Mouse (Mus musculus) retina, embryonic 14.5 days (tissue): ENCODE measurements around the gene Wdtc1.

Source experiments
- DNase-seq: peaks from one replicate; pipeline ENCODE4 v3.0.0-alpha.2; 2015; ENCODE audit warnings: low spot score

The Wdtc1 gene

GRCm38 (mm10) chr4:133328129-133328528, 25.2 kb downstream of the Wdtc1 start:
- DNase-seq: no peak

- DNase-seq: no peak
Measured at GRCm38 (mm10) chr4:133319667-133320066, 33.6 kb downstream of the Wdtc1 start.

GRCm38 (mm10) chr4:133315991-133316390, 37.3 kb downstream of the Wdtc1 start:
- DNase-seq: no peak

GRCm38 (mm10) chr4:133314896-133315295, 38.4 kb downstream of the Wdtc1 start:
- DNase-seq: no peak

- peak; percentile 94 for DNase-seq
Measured at GRCm38 (mm10) chr4:133309948-133310347, 43.3 kb downstream of the Wdtc1 start.

- DNase-seq: peak; percentile 81
Measured at GRCm38 (mm10) chr4:133307331-133307730, 46.0 kb downstream of the Wdtc1 start.

- no peak for DNase-seq
Measured at GRCm38 (mm10) chr4:133305825-133306224, 47.5 kb downstream of the Wdtc1 start.

GRCm38 (mm10) chr4:133304770-133305169, 48.5 kb downstream of the Wdtc1 start:
- no peak for DNase-seq

GRCm38 (mm10) chr4:133302668-133303067, 50.6 kb downstream of the Wdtc1 start:
- DNase-seq: no peak

GRCm38 (mm10) chr4:133301802-133302201, 51.5 kb downstream of the Wdtc1 start:
- DNase-seq: peak; percentile 88

GRCm38 (mm10) chr4:133300421-133300820, 52.9 kb downstream of the Wdtc1 start:
- no peak for DNase-seq

- DNase-seq: no peak
Measured at GRCm38 (mm10) chr4:133299701-133300100, 53.6 kb downstream of the Wdtc1 start.

GRCm38 (mm10) chr4:133298516-133299365, 54.5 kb downstream of the Wdtc1 start:
- DNase-seq: no peak

GRCm38 (mm10) chr4:133297801-133298238, 55.5 kb downstream of the Wdtc1 start:
- DNase-seq: peak; percentile 88

- DNase-seq: no peak
Measured at GRCm38 (mm10) chr4:133297360-133297759, 55.9 kb downstream of the Wdtc1 start.

- no peak for DNase-seq
Measured at GRCm38 (mm10) chr4:133294084-133294483, 59.2 kb downstream of the Wdtc1 start.

GRCm38 (mm10) chr4:133292901-133293843, 60.1 kb downstream of the Wdtc1 start:
- peak; percentile 65 for DNase-seq

GRCm38 (mm10) chr4:133292405-133292804, 60.9 kb downstream of the Wdtc1 start:
- DNase-seq: peak; percentile 45

- DNase-seq: no peak
Measured at GRCm38 (mm10) chr4:133291255-133291654, 62.0 kb downstream of the Wdtc1 start.

GRCm38 (mm10) chr4:133286476-133287077, 66.7 kb downstream of the Wdtc1 start:
- no peak for DNase-seq

GRCm38 (mm10) chr4:133285950-133286349, 67.3 kb downstream of the Wdtc1 start:
- no peak for DNase-seq

- DNase-seq: no peak
Measured at GRCm38 (mm10) chr4:133285299-133285698, 68.0 kb downstream of the Wdtc1 start.
